Mouse (Mus musculus): ENCODE measurements around the gene Arl14ep. TPM values are rescaled to one million over a fixed set of nuclear protein-coding genes. Genes with fewer than 3 reads are reported as not detected.

Arl14ep gene
- polyA plus RNA-seq, 1 experiment from 2014 or later: 47.9 TPM

GRCm38 (mm10) chr2:106929906-106930305 is 44.3 kb downstream of the Arl14ep start:
- Histone ChIP-seq H3K4me1 (no peaks in the 10 kb centered on the region; the same call in 1 of the 2 replicates), H3K27me3 (ENCODE audit: low read depth, poor library complexity, severe bottlenecking) (no peaks in the 10 kb centered on the region), H3K36me3 (no peaks in the 10 kb centered on the region), H3K27ac (replicated peaks) (no peak overlapping the region), H3K9me3 (replicated peaks) (no peaks in the 10 kb centered on the region), H3K4me3 (no peak overlapping the region)
- 89% methylated on average over 3 of the region's 3 CpGs for WGBS
- no peak for DNase-seq (ENCODE audit: low spot score)

Other genes starting within 250 kb of the Arl14ep start
- not detected in 2 replicates for gene Fshb, start 85.2 kb upstream of the Arl14ep start, polyA plus RNA-seq (2016; fragmentation: Nextera tagmentation; extraction: Ambion mirVana)